Mouse (Mus musculus): ENCODE measurements around the gene Cpne9. TPM values are rescaled to one million over a fixed set of nuclear protein-coding genes. Genes with fewer than 3 reads are reported as not detected.

Cpne9 gene
- polyA plus RNA-seq, 3 experiments from 2014 or later, result 0.21 to 0.22 TPM; not detected in 1

DNA sequence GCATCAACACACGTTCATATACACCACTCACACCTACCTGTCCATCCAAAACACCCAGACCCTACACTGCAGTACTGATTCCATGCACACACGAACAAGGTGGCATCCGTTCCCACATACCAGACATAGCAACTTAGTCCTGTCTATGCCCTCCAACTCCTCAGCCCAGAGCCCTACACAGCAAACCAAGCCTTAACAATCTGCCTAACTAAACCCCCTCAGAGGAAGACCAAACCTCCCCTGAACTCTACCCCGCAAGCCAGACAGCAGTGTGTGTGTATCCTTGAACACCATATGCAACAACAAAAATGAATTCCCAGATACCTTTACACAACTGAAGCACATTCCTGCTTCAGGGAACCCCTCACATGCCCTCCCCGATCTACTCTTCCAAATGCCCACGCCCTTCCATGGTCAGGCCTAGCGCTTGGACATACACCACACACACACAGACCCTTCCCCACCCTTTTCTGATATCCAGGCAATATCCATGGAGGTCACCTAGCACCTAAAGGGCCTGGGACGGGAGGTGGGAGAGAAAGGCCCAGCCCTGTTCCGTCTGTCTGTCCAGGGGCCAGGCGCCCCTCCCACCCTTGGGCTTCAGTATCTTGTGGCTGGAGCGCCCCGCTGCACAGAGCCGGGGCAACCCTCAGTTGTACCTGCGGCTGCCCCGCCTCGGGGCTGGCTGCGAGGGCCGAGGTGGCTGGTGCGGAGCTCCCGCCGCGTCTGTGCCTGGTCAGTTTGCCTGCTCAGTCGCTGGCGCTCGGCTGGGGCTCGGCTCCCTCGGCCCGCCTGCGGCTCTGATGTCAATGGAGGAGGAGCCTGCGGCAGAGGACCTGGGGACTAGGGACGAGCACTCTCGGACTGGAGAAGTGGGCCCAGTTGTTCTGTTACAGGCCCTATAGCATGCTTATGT is 61.3 kb downstream of the Cpne9 start, which contains the start of gene Camk1:
TSS of gene Camk1 (minus strand) at position 808 of the 916 bp plus-strand sequence.
- ATAC-seq, result peak; percentile 50

DNA sequence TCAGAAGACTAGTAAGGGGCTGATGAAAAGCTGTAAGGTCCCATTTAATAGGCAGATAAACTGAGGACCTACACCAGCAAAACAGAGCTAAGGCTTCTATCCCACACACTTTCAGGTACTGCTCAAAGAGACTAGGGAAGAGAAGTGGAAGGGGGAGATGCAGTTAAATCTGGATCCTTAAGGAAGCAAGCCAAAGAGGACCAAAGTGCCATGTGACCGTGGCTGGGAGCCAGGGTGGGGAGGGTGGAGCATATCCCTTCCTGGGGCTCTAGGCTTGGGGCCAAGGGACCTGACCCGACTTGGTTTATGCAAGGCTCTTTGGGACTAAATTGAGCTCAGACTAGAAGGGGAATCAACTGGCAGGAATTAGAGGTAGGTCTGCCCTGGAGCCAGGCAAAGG is 62.2 kb downstream of the Cpne9 start:
- ATAC-seq, result no peak

DNA sequence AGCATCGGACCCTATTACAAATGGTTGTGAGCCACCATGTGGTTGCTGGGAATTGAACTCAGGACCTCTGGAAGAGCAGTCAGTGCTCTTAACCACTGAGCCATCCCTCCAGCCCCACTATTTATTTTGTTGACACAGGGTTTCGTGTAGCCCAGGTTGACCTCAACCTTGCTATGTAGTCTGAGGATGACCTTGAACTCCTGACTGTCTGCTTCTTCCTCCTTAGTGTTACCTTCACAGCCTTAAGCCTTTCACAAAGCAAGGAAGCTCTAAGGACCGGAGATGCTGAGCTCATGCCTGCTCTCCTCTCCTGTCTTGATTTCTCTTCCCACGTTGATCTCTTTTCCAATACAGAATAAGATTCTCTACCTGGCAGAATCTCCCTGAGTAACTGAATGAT is 64.8 kb downstream of the Cpne9 start:
- no peak for ATAC-seq

DNA sequence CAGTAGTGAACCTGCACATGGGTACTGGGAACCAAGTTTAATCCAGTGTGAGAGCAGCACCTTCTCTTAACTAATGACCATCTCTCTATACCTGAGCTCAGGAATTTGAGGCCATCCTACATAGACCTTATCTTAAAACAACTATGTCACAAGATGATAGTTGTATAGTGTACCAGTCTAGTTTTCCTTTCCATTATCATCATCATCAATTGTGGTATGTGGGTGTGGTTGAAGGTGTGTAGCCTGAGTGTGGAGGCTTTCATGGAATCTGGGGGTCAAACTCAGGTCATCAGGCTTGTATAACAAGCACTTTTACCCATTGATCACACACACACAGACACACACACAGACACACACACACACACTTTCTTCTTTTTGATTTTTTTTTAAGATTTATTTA is 68.4 kb downstream of the Cpne9 start:
- no peak for ATAC-seq

DNA sequence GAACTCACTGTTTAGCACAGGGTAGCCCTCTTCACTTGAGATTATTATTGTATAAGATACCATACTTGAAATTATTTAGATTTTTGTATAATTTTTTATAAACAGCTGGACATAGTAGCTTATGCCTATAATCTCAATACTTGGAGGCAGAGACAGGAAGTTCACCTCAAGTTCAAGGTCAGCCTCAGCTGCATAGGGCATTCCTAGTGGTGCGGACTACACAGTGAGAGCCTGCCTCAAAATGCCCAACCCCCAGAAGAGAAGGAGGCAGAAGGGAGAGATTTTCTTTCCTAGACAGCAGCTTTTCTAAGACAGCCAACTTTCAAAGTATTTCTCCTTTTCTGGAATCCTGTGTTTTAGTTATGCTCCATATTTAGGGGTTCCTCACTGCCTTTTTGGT is 69.1 kb downstream of the Cpne9 start:
- no peak for ATAC-seq

DNA sequence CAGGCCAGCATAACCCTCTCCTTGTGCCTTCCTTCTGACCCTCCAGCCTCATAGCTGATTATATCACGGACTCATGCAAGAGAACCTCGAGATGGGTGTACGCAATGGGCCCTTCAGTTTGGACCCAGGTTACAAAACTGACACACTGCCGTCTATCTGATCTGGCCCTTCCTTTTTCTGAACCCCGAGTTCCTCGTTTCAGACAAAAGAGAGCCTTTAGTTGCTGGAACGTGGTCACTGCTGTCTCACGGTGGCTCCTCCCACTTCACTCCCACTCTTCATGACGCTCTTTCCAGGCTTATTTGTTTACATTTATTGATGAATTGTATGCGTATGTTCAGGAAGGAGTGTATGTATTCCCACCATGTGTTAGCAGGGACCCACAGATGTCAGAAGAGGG is 69.5 kb downstream of the Cpne9 start:
- ATAC-seq, result no peak

DNA sequence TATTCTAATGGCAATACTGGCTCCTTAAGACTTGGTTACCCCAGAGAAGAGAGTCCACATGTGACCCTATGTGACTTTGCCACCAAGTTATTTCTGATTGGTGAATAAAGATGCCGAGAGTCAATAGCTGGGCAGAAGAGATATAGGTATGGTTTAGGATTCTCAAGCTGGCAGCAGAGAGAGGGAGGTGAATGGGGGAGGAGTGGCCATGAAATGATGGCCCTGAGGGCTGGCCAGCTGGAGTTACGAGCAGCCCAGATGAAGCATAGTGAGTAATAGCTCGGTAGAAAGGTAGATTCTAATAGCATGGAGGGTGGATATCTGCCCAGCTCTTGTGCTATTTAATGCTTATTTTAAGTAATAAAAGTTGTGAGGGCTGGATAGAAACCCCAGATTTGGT is 70.7 kb downstream of the Cpne9 start:
- no peak for ATAC-seq

DNA sequence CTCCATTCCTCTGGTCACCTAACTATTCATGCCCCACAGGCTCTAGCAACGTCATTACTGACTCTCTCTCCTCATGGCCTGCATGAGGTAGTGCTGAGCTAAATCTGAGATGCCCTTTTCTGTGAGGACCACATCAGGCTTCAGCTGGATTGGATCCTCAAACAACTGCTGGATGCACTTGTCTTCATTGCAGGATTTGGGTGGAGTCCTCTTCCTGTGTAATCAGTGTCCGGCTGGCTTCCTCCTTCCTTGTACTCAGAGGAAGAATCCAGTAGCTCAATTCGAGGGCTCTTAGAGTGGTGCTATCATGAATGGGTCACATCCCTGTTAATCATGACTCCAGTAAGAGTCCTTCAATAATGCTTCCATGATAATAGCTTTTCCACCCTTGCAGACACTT is 71.6 kb downstream of the Cpne9 start:
- ATAC-seq, result no peak

Other genes with a start within 250 kb of the Cpne9 start
- 100 to 1,000 TPM in 2 of 3 experiments, 10 to 100 TPM in 1; 89.0 to 121 (median 107) TPM for gene Thumpd3, start 236.1 kb upstream of the Cpne9 start, polyA plus RNA-seq (2017; shearing (Covaris generic))
- gene Setd5, start 204.9 kb upstream of the Cpne9 start, polyA plus RNA-seq (2017; shearing (Covaris generic)), result 10 to 100 TPM; 33.6 to 48.8 (median 47.2) TPM
- under 1 TPM in 2 of 3 experiments, not detected in 1; 0.84 to 0.95 TPM for gene Lhfpl4, start 86.9 kb upstream of the Cpne9 start, polyA plus RNA-seq (2017; shearing (Covaris generic))
- gene Mtmr14, start 44.5 kb upstream of the Cpne9 start, polyA plus RNA-seq (2017; shearing (Covaris generic)), result 10 to 100 TPM; 12.0 to 18.4 (median 16.2) TPM
- 10 to 100 TPM in 2 of 3 experiments, 1 to 10 TPM in 1; 9.2 to 15.3 (median 13.7) TPM for gene Brpf1, start 24.8 kb downstream of the Cpne9 start, polyA plus RNA-seq (2017; shearing (Covaris generic))
- 10 to 100 TPM; 12.7 to 23.8 (median 20.9) TPM for gene Ogg1, start 44.7 kb downstream of the Cpne9 start, polyA plus RNA-seq (2017; shearing (Covaris generic))
- 1 to 10 TPM; 1.3 to 2.6 (median 2.2) TPM for gene Camk1, start 61.7 kb downstream of the Cpne9 start, polyA plus RNA-seq (2017; shearing (Covaris generic))
- gene Tada3, start 95.6 kb downstream of the Cpne9 start, polyA plus RNA-seq (2017; shearing (Covaris generic)), result 10 to 100 TPM; 27.5 to 44.5 (median 43.3) TPM
- gene Arpc4, start 95.8 kb downstream of the Cpne9 start, polyA plus RNA-seq (2017; shearing (Covaris generic)), result 100 to 1,000 TPM; 516 to 980 (median 581) TPM
- gene Ttll3, start 107.0 kb downstream of the Cpne9 start, polyA plus RNA-seq (2017; shearing (Covaris generic)), result 10 to 100 TPM in 2 of 3 experiments, 1 to 10 TPM in 1; 6.6 to 18.5 (median 16.4) TPM
- gene Rpusd3, start 137.0 kb downstream of the Cpne9 start, polyA plus RNA-seq (2017; shearing (Covaris generic)), result 10 to 100 TPM in 2 of 3 experiments, 1 to 10 TPM in 1; 6.5 to 13.4 (median 12.0) TPM
- not detected for gene Cidec, start 153.5 kb downstream of the Cpne9 start, polyA plus RNA-seq (2017; shearing (Covaris generic))
- 10 to 100 TPM; 50.3 to 60.1 (median 56.3) TPM for gene Jagn1, start 160.3 kb downstream of the Cpne9 start, polyA plus RNA-seq (2017; shearing (Covaris generic))
- gene Il17re, start 176.2 kb downstream of the Cpne9 start, polyA plus RNA-seq (2017; shearing (Covaris generic)), result 1 to 10 TPM in 2 of 3 experiments, under 1 TPM in 1; 0.69 to 8.2 (median 1.9) TPM
- gene Il17rc, start 189.1 kb downstream of the Cpne9 start, polyA plus RNA-seq (2017; shearing (Covaris generic)), result under 1 TPM in 2 of 3 experiments, not detected in 1; 0.32 to 0.47 TPM
- gene Creld1, start 201.0 kb downstream of the Cpne9 start, polyA plus RNA-seq (2017; shearing (Covaris generic)), result 1 to 10 TPM; 6.1 to 9.2 (median 8.1) TPM
- under 1 TPM in 1 of 3 experiments, not detected in 2; 0.17 TPM for gene Prrt3, start 219.6 kb downstream of the Cpne9 start, polyA plus RNA-seq (2017; shearing (Covaris generic))
- gene Emc3, start 249.3 kb downstream of the Cpne9 start, polyA plus RNA-seq (2017; shearing (Covaris generic)), result 10 to 100 TPM; 57.0 to 69.1 (median 62.4) TPM
- 1 to 10 TPM; 1.4 to 9.7 (median 2.0) TPM for gene Fancd2, start 249.4 kb downstream of the Cpne9 start, polyA plus RNA-seq (2017; shearing (Covaris generic))

Measured in inflammation-experienced regulatory T-cells, adult 6 months (primary cell).